Mouse (Mus musculus): Measurements from ENCODE around the gene Fgr.

DNA sequence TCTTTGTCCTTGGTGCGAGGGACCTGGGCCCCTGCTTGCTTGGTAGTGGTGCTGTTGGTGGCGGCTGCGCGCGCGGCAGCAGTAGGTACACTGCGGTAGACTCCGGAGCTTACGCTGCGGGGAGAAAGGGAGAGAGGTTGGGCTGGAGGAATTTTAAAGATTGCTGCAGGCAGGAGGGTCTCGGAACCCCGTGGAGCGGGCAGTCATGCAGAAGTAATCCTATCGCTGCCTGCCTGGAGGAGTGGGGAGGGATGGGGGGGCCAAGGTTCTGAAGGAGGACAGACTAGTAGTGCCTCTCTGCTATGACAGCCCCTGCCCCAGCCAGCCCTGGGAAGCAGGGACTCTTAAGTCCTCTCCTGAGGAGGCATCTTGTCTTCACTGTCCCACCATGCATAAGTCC is 48.3 kb downstream of the Fgr start:
- no peak for TF ChIP-seq CTCF (IDR thresholded peaks at IDR 0.05; ENCODE audit: insufficient read depth, low read depth, low read length)
- TF ChIP-seq POLR2A (IDR thresholded peaks at IDR 0.05; ENCODE audit: insufficient read depth, low read depth, low read length), result no peak

Data from olfactory bulb, adult 2 months (tissue).